Mouse (Mus musculus): ENCODE measurements around the gene Kif1bp. TPM values are rescaled to one million over a fixed set of nuclear protein-coding genes. Genes with fewer than 3 reads are reported as not detected.
"Not testable (repeated sequence)": the region's sequence is repeated elsewhere in the genome, so short reads cannot be mapped to it uniquely, and the experiment has no call there.

The Kif1bp gene
- total RNA-seq, 1 experiment from 2014 or later = 33.1 TPM

- ATAC-seq (ENCODE audit: extremely low read depth, insufficient number of reproducible peaks, low FRiP score, poor library complexity, severe bottlenecking) = no peak
Observed at GRCm38 (mm10) chr10:62521763-62522162, 56.5 kb downstream of the Kif1bp start.

DNA sequence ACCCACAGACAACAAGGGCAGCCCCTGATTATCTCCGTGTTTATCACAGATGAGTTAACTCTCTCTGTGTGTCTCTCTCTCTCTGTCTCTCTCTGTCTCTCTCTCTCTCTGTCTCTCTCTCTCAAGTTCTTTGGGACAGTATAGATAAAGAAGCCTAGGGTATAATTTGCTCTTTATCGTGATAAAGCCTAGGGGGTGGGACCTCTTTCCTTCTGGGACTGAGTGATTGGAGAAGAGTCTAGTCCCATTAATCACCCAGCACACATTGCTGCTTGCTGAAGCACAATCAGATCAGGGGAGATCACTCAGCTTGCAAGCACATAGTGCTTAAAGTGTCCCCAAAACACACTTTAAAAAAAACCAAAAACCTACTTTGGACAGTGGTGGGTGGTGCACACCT, 57.3 kb downstream of the Kif1bp start:
- no peak for ATAC-seq (ENCODE audit: extremely low read depth, insufficient number of reproducible peaks, low FRiP score, poor library complexity, severe bottlenecking)

DNA sequence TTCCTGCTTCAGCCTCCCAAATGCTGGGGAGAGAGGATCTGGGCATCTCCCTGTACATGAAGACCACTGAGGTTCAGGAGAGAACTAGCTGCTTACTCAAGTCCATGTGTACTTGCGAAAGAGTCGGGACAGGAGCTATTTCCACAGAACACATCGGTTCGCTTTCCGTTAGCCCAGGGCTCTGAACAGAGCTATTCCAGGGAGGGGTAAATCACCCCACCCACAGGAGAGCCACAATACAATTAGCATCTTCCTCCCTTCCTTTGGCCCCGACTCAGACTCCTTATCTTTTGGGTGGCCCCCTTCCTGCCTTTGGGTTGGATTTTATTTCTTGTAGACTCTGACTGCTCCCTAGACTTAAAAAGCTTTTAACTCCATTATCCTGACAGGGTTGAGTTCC, 60.7 kb downstream of the Kif1bp start:
- no peak for ATAC-seq (ENCODE audit: extremely low read depth, insufficient number of reproducible peaks, low FRiP score, poor library complexity, severe bottlenecking)

GRCm38 (mm10) chr10:62512855-62513254, 65.4 kb downstream of the Kif1bp start:
- no peak for ATAC-seq (ENCODE audit: extremely low read depth, insufficient number of reproducible peaks, low FRiP score, poor library complexity, severe bottlenecking)

DNA sequence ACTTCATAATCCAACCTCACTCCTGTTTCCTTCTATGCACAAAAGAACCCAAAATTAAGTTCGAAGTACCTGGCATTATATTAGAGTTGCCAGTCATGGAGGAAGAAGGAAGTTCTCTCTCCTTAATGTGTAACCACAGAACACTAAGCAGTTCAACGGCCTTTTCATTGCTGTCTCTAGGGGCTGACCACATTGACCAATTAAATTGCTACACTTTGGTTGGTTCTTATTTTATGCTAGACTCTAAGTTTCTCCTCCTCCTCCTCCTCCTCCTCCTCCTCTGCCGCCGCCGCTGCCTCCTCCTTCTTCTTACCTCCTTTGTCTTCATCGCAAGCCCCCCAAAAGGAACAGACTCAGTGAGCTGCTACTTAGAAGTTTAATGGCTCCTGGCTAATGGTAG, 66.7 kb downstream of the Kif1bp start:
- no peak; the same call in 1 of the 2 replicates for ATAC-seq (ENCODE audit: extremely low read depth, insufficient number of reproducible peaks, low FRiP score, poor library complexity, severe bottlenecking)

- ATAC-seq (ENCODE audit: extremely low read depth, insufficient number of reproducible peaks, low FRiP score, poor library complexity, severe bottlenecking) = peak; percentile 31
Observed at GRCm38 (mm10) chr10:62509032-62509656, 69.1 kb downstream of the Kif1bp start.

DNA sequence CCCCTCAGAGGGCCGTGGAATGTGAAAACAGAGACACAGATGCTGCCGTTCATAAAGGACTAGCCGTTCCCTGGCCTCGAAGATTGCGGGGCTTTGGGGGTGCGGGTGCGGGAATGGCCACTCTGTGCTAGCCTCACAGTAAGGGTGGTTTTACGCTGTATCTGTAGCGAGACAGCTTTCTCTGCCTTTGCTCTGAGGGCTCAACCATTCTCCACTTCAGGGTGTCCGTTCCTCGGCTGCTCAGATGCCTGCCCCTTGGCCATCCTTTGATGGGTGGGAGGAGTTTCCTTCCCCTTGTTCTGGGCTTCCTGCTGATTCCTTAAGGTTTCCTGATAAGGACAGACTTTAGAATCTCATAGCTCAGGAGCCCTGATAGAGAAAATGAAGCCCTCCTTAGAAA, 69.8 kb downstream of the Kif1bp start:
- ATAC-seq (ENCODE audit: extremely low read depth, insufficient number of reproducible peaks, low FRiP score, poor library complexity, severe bottlenecking) = no peak

GRCm38 (mm10) chr10:62507591-62508308, 70.5 kb downstream of the Kif1bp start:
- ATAC-seq (ENCODE audit: extremely low read depth, insufficient number of reproducible peaks, low FRiP score, poor library complexity, severe bottlenecking) = peak; percentile 56

GRCm38 (mm10) chr10:62507071-62507470, 71.2 kb downstream of the Kif1bp start:
- ATAC-seq (ENCODE audit: extremely low read depth, insufficient number of reproducible peaks, low FRiP score, poor library complexity, severe bottlenecking) = no peak

GRCm38 (mm10) chr10:62506019-62506556, 72.2 kb downstream of the Kif1bp start:
- ATAC-seq (ENCODE audit: extremely low read depth, insufficient number of reproducible peaks, low FRiP score, poor library complexity, severe bottlenecking) = peak; percentile 40

DNA sequence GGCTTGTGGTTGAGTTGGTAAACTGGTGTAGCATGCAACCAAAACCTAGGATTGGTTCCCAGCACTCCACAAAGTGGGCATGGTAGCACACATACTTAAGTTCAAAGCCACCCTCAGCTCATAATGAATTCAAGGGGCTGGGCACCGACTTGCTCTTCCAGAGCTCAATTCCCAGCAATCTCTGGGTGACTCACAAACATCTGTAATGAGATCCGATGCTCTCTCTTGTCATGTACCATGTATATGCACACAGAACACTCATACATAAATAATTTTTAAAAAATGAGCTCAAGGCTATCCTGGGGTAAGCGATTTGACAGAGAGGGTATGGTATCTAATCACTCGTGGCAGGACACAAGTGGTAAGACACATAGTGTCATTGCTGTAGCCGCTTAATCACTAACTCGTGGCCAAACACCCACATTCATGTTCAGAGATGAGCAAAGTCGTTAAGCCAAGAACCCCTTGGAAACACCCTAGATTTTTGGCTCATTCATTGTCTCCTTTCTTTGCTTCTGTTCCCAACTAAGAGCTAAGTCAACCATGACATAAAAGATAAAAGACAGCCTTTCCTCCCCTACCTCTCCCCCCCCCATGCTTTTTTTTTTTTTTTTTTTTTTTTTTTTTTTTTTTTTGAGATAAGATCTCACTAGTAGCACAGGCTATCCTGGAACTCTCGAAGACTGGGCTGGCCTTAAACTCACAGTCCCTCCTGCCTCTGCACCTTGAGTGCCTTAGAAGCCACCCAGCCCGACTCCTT, 72.9 kb downstream of the Kif1bp start:
- ATAC-seq (ENCODE audit: extremely low read depth, insufficient number of reproducible peaks, low FRiP score, poor library complexity, severe bottlenecking) = no peak

DNA sequence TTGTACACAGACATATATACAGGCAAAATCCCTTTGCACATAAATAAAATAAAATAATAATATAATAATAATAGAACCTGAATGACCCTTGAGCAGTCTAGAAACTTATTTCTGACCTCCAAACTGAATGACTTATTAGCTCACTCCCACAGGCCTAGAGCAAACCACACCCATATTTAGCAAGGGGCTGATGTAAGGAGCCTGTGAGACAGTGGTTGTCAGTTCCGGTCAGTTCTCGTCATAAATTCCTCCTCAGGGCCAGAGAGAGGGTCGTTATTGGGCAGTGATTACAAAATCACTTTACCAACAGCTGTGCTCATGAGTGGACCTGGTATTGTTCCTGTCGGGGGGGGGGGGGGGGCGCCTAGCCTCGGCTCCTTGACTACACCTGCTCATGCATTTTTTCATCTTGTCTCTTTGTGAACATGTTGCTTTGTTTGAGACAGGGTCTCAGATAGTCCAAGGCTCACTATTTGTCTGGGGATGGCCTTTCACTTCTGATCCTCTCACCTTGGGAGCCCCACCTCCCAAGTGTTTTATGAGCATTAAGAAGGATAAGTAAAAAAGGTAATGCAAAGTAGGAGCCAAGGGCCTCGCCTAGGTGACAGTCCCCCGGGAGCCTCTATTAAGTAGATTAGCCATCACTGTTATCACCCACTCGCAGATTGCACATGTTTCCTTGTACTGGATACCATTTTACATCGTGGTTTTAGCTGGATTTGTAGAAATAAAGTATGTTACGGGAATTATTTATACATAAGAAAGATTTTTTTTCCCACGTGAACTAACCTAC, 74.2 kb downstream of the Kif1bp start:
- ATAC-seq (ENCODE audit: extremely low read depth, insufficient number of reproducible peaks, low FRiP score, poor library complexity, severe bottlenecking) = peak; percentile 31

- no peak for ATAC-seq (ENCODE audit: extremely low read depth, insufficient number of reproducible peaks, low FRiP score, poor library complexity, severe bottlenecking)
Observed at GRCm38 (mm10) chr10:62503353-62503752, 74.9 kb downstream of the Kif1bp start.

GRCm38 (mm10) chr10:62501951-62502350, 76.3 kb downstream of the Kif1bp start:
- no peak for ATAC-seq (ENCODE audit: extremely low read depth, insufficient number of reproducible peaks, low FRiP score, poor library complexity, severe bottlenecking)

DNA sequence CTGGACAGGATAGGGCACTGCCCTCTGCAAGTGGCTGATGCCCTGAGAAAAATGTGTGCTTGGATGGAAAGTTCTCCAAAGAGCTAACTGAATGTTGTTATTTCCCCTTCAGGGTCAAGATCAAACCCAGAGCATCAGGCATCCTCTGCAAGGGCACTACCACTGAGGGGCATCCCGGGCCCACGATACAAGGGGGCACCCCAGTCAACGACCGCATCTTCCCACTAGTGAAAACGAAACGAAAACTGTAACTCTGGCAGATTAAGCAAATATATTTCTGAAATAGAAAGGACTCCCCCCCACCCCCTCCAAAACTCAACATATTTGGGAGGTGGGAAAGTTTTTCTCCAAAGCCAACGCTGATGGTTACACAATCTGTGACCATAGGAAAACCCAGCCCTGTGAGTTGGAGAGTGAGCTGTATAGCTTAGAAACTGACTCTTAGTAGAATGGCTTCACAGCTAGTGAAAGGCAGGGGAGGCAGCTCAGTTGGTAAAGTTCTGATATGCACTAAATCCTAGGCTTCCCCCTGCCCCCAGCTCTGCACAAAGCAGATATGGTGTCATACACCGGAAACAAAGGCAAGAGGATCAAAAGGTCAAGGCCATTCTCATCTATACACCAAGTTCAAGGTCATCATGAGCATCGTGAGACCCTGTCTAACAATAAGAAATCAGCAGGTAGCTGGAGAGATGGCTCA, 77.2 kb downstream of the Kif1bp start:
- ATAC-seq (ENCODE audit: extremely low read depth, insufficient number of reproducible peaks, low FRiP score, poor library complexity, severe bottlenecking) = no peak

DNA sequence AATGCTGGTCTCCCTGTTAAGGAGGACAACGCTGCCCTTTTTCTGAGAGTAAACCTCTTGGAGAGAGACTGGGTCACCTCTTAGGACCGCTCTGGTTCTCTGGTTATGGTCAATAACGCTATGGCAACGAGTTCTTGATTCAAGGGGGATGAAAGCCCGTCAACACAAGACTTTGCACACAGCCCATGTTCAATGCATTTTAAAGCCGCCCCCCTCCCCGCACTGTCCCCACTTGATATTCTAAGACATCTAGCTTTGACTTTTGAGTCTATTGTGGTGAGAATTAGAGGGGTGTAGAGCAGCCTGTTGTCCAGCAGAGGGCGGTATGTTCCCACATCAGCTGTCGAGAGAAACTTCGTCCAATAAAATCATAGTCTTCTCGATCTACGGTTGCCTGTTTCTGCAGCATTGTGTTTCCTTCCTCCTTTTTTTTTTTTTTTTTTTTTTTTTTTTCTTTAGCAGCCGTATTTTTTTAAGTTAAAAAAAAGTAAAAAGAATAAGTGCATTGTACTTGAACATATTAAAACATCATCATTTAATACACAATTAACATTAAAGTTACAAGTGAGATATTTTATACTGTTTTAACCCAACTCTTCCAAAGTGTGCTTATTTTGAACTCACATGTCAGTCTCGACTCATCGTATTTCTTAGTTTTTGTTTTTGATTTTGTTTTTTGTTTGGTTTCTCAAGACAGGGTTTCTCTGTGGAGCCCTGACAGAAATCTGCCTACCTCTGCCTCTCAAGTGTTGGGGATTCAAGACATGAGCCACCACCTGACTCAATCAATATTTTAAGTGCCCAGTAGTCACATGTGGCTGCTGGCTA, 78.0 kb downstream of the Kif1bp start:
- peak; percentile 54 for ATAC-seq (ENCODE audit: extremely low read depth, insufficient number of reproducible peaks, low FRiP score, poor library complexity, severe bottlenecking)

DNA sequence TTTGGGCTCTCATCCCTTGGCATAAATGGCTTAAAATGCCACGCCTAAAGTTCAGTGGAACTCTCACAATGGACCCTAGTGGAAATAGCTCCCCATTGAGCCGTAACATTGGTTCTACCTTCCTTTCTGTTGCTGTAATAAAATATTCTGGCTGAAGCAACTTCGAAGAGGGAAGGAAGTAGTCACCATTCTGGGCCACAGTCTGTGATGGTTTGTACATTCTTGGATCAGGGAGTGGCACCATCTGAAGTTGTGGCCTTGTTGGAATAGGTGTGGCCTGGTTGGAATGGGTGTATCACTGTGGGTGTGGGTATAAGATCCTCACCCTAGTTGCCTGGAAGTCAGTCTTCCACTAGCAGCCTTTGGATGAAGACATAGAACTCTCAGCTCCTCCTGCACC, 86.6 kb downstream of the Kif1bp start:
- not testable (repeated sequence) for ATAC-seq (ENCODE audit: extremely low read depth, insufficient number of reproducible peaks, low FRiP score, poor library complexity, severe bottlenecking)
